Mouse (Mus musculus) stomach, adult 2 months (tissue): ENCODE results near the gene Fam227a. TPM values are rescaled to one million over a fixed set of nuclear protein-coding genes. Genes with fewer than 3 reads are reported as not detected.

Experiments
- polyA plus RNA-seq: library from polyadenylated mRNA; depleted of rRNA; stranded (reverse); fragments of >200 nt; gene quantifications from 2 replicates; pipeline ENCODE4 v1.2.3, GENCODE M21; 2012; rRNA removed

Gene Fam227a
- 0.52 TPM in 1 of 2 replicates, not detected in the other for polyA plus RNA-seq

DNA sequence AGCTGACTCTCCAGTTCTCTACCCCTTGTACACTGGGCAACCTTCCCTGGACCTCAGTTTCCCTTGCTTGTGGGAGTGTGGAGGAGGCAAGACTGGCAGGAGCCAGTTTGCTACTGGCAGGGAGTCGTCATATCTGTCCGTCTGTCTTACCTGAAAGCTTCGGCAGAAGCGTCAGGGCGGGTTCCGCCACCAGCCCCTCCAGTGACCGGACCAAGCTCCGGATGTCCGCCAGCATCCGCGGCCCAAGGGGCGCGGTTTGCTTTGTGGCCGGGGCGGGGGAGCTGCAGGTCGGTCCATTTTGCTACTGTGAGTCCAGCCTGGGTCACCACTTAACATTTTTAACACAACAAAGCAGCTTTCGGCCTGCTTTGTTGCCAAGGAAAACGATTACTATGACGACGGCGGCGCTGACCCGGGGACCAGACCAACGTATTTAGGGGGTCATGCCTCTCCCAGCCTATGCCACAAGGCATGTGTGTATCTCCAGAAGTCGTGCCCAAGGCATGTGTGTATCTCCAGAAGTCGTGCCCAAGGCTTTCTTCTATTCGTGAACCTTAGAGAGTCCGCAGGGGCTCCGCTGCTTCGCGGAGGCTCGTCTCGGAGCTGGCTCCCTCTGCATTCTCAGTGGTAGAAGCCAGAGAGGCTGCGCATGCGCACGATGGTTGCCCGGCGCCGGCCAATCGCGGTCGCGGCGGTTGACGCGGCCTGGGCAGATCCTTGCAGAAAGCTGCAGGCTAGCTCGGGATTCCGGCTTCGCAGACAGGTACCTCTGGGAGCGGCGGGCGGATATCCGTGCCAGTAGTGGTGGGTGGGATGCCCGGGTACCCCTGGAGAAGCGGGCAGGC, at the start of gene Fam227a, which contains the start of gene Cby1:
Gene Fam227a (minus strand): TSS at position 426 of the 845 bp plus-strand sequence.
Gene Cby1 (plus strand): TSS at position 669 of the 845 bp plus-strand sequence.

DNA sequence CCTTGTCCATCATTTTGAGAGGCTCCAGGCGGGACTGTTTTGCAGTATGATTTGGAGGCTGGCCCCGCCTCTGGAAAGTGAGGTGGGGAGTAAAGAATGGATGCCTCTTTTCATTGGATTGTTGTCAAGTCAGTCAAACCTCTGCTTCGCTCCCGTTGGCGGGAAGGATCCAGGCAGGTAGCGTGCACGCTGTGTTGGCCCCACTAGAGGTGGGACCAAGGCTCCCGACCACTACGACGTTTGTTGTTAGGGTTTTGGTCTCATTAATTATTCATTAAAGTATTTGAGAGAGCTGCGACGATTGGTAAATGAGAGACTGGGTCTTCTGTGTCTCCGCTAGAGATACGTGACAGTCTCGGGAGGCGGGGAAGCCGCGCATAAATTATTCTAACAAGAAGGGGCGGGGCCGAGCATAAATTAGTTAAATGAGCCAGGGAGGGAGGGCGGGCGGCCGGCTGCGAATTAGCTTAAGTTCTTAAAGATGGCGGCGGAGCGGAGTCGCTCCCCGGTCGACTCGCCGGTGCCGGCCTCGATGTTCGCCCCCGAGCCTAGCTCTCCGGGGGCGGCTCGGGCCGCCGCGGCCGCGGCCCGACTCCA, 31.8 kb upstream of the Fam227a start, which contains the start of gene Gtpbp1:
Gene Gtpbp1 (plus strand): TSS at position 420 of the 597 bp plus-strand sequence.

DNA sequence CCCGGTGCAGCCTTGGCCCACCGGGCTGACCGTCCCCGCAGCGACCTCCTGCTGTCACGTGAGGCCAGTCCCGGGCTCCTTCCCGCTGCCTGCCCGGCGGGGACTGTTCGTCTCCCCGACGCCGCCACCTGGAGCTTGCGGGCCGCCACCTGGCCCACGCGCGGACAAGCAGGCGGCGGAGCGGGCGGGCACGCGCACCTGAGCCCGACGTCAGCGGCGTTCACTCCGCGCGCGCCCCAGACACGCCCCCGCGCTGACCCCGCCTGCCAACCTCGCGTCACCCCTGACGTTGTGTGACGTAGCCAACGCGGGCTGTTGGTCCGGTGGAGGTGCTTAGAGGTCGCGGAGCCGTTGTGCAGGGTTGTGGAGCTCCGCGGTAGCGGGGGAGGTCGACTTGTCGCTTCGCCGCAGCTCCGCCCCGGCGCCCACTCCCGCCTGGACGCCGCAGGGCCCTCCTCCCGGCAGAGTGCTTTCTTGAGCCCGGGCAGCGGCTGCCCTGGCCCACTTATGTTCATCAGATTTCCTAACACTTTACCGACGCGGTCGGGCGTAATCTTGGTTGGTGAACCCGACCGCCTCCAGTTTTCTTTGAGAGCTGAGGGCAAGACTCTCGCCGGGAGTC, 29.0 kb upstream of the Fam227a start, which contains the start of gene Josd1:
Gene Josd1 (minus strand): TSS at position 274 of the 622 bp plus-strand sequence.

GRCm38 (mm10) chr15:79670249-79670971, 11.7 kb upstream of the Fam227a start, which contains the start of gene Tomm22:
TSS of gene Tomm22 (plus strand) at chr15:79670861.

DNA sequence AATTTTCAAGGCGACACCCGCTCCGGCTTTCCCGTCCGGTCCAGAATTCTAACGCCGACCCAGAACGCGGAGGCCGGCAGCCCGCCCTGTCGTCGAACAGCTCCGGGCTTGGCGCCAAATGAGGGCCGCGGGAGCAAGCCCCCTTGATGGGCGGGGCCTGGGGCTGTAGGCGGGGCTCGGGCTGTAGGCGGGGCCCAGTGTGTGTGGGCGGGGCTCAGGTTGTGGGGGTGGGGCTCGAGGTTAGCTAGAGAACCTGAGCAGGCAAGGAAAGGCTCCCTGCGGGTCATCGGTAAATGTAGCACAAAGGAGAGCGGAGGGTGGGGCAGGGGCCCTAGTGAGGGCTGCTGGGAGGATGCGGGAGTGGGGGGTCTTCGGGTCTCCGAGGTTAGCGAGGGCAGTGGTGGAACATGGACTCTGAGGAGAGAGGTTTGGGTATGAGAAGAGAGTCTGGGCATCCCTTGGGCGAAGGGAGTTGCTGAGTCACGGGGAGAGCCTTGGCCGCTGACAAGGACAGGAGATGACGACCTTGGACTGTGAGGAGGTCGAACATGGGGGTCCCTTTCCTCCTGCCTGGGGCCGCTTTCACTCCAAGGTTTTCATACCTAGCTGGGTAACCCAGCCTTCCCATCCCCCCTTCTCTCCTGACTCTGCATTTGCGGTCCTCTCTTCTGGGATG, 53.6 kb downstream of the Fam227a start, which contains the start of gene Dmc1:
Gene Dmc1 (minus strand): TSS at position 120 of the 676 bp plus-strand sequence.

Other genes with a start within 250 kb of the Fam227a start
- gene Csnk1e, start 203.4 kb downstream of the Fam227a start, polyA plus RNA-seq = 15.0 and 15.3 TPM in 2 replicates
- gene Kcnj4, start 153.7 kb downstream of the Fam227a start, polyA plus RNA-seq = 0.06 and 0.09 TPM in 2 replicates
- gene Kdelr3, start 142.5 kb downstream of the Fam227a start, polyA plus RNA-seq = 11.7 and 13.2 TPM in 2 replicates
- gene Ddx17, start 112.2 kb downstream of the Fam227a start, polyA plus RNA-seq = 52.5 and 59.9 TPM in 2 replicates
- gene Dmc1, start 53.8 kb downstream of the Fam227a start, polyA plus RNA-seq = not detected in 2 replicates
- gene Cby1, start 243 bp upstream of the Fam227a start, polyA plus RNA-seq = 6.2 and 6.5 TPM in 2 replicates
- gene Tomm22, start 11.9 kb upstream of the Fam227a start, polyA plus RNA-seq = 9.1 and 14.6 TPM in 2 replicates
- gene Josd1, start 29.0 kb upstream of the Fam227a start, polyA plus RNA-seq = 11.1 and 15.2 TPM in 2 replicates
- 15.7 and 19.2 TPM in 2 replicates for gene Gtpbp1, start 31.9 kb upstream of the Fam227a start, polyA plus RNA-seq
- 29.7 and 33.0 TPM in 2 replicates for gene Sun2, start 83.6 kb upstream of the Fam227a start, polyA plus RNA-seq
- gene Dnal4, start 118.9 kb upstream of the Fam227a start, polyA plus RNA-seq = 20.3 and 22.8 TPM in 2 replicates
- gene Nptxr, start 145.8 kb upstream of the Fam227a start, polyA plus RNA-seq = 2.7 and 2.9 TPM in 2 replicates
- 0.76 TPM in 1 of 2 replicates, not detected in the other for gene Npcd, start 175.3 kb upstream of the Fam227a start, polyA plus RNA-seq
- 27.2 and 29.3 TPM in 2 replicates for gene Cbx6, start 175.7 kb upstream of the Fam227a start, polyA plus RNA-seq
- 5.1 and 8.7 TPM in 2 replicates for gene Apobec3, start 232.7 kb upstream of the Fam227a start, polyA plus RNA-seq